Mouse (Mus musculus) thymus, postnatal 10 days (tissue): ENCODE results near the gene Pcp4l1.

Source experiments
- DNase-seq, 2 experiments: peaks; one replicate each; pipeline ENCODE4 v3.0.0; 2021; ENCODE audit warnings: low spot score in 2 of 2

Gene Pcp4l1

DNA sequence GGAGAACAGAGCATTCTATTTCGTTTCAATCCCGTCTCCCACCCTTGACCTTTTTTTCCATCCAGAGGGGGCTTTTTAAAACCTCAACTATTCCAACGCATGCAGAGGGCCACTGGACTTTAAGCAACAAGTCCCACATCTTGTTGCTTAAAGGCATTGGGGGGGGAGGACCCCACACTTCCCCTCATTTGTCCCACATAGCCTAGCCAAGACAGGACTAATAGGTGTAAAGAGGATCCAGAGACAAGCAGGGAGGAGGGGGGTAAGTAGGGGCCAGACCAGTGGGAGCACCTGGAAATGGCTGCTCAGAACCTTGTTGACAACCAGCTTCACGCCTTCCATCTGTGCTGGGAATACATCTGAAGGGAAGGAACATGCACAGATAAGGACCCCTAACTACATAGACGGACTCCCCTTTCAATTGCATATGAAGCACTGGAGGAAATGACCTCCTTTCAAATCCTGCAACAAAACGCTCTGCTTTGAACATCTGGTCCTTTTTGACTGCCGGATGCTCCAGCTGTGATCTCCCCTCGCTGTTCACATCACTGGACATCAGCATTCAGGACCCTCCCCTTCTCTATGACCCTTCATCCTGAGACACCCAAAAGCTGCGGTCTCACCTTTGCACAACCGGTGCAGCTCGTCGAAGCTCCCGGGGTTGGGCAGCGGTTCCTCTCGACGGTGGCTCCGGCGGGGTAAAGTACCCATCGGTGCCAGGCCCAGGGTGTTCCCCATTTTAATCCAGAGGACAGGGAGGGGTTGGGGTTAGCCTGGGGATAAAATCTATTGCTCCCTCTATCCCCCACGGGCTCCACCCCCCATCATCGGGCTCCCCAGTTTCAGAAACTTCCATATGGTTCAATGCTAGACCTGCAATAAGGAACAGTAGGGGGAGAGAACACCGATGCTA lies 25.5 kb upstream of the Pcp4l1 start:
- peak; percentile 22 to 31 for DNase-seq

DNA sequence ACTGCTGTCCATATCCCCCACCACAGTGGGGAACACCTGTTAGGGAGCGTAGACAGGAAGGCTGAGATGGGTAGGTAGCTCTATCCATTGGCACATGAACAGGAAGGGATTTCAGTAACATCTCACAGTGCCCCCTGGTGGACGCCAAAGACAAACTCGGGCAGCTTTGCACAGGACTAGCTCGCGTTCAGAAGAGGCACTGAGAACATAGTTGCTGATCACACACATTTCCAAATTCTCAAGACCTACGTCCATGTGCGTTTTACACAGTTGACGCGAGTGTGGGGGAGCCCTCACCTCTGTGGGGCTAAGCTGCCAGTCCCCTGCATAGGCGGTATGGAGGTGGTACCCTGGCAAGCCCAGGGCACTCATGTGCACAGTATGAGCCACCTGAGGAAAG lies 24.8 kb upstream of the Pcp4l1 start:
- DNase-seq: peak; percentile 63 to 86

DNA sequence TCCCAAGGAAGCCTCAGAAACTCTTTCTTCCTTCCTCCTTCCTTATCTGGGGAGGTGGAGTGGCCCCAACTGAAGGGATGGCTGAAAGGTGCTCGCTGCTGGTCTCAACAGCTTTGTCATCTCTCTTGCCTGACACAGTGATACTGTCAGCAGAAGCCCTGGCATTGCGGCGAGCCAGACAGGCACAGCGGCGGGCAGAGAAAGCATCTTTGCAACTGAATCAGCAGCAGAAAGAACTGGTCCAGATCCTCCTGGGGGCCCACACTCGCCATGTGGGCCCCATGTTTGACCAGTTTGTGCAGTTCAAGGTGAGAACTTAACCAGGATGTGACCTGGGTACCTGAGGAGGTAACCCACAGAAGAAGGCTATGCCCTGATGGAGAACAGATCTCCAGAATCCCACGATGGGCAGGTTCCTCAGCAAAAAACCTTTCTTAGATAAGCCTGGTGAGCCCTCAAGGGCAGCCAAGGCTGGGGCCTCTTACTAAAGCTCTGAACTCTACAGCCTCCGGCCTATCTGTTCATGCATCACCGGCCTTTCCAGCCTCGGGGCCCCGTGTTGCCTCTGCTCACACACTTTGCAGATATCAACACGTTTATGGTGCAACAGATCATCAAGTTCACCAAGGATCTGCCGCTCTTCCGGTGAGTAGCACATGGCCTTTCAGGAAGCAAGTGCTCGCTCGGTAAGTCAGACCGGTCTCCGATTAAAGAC lies 20.3 kb upstream of the Pcp4l1 start:
- DNase-seq: no peak

DNA sequence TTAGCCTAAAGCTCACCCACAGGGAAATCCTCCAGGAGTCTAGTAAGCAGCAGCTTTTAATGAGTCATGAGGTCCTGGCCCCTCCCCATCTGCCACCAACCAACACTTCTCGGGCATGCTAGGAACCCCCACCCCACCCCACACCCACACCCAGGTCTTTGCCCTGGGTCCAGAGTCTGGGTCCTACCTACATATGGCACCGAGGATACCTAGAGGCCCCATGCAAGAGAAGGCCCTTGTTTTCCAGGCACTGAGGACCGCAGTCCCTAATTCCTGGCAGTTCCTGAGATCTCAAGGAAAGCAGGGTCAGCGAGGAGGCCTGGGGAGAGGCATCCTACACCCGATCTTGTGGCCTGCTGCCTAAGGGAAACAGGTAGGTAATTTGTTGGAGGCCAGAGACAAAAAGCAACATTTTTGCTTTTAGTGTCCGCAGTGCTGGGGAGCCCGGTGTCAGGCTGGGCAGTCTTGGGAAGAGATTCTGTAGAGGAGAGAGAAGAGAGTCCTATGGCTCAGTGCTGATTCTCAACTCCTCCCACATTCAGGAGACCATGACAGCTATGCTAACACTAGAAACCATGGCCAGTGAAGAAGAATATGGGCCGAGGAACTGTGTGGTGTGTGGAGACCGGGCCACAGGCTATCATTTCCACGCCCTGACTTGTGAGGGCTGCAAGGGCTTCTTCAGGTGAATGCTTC lies 17.9 kb upstream of the Pcp4l1 start, which contains the start of gene Nr1i3:
TSS of gene Nr1i3 (plus strand) at position 170 of the 696 bp plus-strand sequence.
- no peak for DNase-seq

DNA sequence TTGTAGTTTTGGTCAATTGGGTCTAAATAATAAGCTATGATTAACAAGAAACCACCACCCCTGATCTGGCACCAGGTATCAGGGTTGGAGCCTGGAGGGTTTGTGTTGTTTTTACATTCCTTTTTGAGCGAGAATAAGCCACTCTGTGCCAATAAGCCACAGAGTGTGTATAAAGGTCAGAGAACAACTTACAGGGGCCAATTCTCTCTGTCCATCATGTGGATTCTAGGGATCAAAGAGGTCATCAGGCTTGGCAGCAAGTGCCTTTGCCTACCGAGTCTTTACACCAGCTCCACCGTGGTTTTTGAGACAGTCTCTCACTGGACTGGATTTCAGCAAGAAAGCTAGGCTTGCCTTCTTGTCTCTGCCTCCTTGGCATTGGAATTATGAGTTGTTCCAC lies 16.8 kb upstream of the Pcp4l1 start:
- no peak for DNase-seq

DNA sequence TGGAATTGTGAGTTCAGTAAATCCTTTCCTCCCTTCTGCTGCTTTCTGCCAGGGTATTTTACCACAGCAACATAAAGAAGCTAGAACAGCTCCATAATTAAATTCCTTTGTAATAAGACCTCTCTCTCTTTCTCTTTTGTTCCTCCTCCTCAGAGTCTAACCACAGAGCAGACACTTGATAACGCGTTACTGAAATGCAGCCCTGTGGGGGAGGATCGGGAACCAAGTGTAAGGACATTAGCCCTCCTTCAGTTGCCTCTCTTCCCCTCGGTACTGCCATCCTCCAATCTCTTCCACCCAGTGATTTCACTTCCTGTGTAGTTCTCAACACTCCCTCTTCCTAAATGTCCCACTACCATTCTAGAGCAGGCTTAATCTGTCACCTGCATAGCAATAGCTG lies 13.3 kb upstream of the Pcp4l1 start:
- no peak for DNase-seq

DNA sequence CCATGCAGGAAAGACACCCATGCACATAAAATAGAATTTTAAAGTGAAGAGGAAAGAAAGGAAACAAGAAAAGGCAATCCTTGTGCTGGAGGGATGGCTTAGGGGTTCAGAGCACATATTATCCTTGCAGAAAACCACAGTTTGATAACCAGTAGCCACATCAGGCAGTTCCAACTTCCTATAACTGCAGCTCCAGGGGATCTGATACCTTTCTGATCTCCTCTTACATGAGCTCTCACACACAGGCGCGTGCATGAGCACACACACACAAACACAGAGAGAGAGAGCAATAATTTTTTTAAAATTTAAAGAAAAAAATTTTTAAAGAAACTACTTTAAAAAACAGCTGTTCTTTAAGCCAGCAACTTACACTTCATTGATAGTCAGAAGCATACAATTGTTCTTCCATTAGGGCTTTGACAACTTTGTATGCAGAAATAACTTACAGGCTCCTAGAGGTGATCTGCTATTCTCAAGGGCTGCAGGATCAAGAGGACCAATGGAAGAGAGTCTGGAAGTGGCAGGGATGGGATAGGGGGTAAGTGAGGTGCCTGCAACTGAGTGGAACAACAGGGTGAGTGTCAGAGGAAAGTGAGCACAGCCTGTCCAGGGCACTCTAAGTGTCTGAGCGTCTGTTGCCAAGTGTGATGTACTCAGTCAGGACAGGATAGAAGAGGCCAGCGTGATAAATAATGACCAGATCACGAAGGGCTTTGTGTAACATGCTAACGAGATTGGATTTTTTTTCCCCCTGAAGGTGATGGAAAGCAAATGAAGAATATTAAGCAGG lies 9.8 kb upstream of the Pcp4l1 start:
- no peak for DNase-seq

DNA sequence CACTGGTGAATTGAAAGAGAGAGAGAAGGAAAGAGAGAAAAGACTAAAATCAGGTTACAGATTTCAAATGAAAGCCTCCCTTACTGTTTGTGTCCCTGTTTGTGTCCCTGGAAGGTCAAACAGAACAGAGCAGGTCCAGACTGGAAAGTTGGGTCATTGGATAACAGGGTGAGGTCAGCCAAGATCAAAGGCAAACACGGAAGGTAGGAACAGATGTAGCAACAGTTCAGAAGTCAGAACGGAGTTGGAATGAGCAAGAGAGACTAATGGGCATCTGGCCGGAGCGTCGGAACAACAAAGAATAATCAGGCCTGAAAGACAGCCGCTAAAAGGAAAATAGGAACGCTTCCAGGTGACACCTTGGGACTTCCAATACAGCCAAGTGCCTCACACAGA lies 8.2 kb upstream of the Pcp4l1 start:
- DNase-seq: no peak

DNA sequence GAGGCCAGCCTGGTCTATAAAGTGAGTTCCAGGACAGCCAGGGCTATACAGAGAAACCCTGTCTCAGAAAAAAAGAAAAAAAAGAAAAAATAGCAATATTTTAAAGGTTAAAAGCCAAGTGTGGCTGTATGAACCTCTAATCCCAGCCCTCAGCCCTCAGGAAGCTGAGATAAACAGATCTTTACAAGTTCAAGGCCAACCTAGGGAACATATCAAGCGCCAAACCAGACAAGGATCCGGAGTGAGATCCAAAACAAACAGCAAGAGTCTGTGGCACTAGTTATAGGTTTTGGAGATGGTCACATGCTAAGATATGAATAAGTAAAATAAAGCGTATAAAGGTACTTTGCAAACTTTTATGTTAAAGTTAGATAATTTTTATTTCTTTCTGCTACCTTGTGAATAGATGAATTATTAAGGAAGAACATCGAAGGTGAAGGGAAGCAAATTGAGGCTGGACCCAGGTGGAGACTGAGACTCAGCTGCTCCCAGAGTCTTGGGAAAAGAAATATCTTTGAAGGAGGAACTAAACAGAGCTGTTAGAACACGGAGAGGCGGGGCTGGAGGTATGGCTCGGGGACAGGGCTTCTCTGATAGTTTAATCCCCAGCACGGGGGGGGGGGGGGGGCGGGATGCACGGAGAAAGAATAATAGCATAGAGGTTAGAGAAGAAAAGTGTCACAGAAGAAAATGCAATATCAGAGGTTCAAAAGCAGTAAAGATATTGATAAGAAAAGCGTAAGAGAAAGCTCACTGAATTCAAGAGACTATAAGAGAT lies 7.6 kb upstream of the Pcp4l1 start:
- no peak for DNase-seq

DNA sequence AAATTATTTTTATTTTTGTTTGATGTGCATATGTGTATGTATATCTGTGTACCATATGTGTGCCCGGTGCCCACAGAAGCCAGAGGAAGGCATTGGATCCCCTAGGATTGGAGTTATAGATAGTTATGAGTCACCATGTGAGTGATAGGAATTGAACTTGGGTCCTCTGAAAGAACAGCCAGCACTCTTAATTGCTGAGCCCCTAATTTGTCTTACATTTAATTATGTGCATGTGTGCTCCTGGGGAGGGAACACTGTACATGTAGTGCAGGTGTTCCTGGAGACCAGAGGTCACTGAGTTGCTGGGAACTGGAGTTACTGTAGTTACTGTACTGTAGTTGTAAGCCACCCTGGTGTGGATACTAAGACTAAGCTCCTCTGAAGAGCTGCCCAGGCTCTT lies 4.7 kb upstream of the Pcp4l1 start:
- no peak for DNase-seq

DNA sequence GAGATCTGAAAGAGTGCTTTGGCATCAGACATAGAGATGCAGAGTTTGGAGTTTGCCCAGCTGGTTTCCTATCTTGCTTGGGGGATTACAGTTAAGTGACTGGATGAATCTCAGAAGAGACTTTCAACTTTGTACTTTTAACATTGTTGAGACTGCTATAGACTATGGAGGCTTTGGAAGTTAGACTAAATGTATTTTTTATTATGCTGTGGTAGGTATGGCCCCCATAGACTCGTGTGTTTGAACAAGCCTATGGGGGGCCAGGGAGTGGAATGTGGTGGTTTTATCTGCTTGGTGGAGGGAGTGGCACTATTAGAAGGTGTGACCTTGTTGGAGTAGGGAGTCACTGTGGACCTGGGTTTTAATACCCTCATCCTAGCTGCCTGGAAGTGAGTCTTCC lies 3.5 kb upstream of the Pcp4l1 start:
- no peak for DNase-seq

DNA sequence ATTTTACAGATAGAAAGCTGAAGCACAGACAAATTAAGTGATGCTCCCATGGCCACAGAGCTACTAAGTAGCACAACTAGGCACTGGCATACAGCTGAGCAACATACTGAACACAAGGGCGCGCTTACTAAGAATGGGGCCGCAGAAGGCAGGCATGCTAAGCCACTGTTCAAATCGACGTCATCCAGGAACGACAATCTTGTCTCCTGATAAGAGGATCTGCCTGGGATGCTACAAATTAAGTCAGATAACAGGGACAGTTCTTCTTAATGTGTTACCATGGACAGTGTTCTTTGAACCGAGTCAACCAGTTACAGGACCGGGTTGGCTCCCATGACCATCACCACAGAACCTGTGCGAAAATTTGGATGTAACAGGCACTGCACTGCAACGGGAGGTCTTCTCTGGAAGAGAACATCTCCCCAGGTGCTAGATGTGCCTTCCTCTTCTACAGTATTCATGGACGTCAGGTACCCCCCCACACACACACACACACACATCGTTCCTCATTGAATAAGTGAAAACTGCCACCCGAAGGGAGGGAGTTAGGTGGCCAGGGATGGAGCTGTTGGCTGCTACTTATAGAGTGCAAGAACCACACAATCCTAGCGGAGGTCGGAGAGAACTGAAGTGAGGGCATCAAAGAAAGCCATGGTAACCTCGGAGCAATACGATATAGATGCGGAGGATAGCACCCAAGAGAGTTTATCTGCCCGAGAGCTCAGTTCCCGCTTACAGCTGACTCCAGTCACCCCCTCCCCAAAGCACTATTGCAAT lies 834 bp downstream of the Pcp4l1 start:
- DNase-seq: no peak

DNA sequence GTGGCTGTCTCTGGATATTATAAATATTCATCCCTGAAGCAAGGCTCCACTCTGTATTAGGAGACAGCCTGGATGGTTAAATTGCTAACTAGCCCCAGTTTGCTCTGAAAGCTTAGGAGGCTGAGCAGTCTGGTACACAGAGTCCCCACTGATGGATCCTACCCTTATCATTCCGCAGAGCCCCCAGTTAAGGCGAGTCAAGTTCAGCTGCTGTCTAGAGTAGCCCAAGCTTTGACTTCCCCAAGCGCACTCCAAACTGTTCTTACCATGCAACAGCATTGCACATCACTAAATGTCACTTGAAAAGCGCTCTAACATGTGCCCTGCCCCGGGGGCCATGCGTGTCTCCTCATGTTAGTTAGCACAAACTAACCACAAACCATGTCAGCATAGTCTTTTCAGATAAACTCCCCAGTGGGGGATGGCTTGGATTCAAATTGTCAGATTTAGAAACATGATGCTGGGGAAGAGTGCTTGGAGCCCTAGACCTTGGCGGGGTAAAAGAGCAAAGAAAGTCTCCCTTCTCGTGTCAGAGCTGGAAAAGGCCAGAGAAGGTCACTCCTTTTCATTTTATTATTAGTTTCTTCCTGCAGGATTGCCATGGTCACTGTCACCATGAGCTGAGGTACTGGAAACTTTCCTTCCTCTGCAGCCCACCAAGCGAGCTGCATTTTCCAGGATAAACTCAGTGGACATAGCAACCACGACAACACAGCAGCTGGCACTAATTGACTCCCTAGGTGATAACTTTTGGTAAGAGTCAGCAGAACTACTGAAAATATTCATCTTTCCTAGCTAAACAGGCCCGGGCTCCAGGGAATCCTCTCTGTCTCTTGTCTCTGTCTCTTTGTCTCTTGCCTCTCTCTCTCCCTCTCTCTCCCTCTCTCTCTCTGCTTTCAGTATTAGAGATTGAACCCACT lies 1.9 kb downstream of the Pcp4l1 start:
- no peak for DNase-seq

DNA sequence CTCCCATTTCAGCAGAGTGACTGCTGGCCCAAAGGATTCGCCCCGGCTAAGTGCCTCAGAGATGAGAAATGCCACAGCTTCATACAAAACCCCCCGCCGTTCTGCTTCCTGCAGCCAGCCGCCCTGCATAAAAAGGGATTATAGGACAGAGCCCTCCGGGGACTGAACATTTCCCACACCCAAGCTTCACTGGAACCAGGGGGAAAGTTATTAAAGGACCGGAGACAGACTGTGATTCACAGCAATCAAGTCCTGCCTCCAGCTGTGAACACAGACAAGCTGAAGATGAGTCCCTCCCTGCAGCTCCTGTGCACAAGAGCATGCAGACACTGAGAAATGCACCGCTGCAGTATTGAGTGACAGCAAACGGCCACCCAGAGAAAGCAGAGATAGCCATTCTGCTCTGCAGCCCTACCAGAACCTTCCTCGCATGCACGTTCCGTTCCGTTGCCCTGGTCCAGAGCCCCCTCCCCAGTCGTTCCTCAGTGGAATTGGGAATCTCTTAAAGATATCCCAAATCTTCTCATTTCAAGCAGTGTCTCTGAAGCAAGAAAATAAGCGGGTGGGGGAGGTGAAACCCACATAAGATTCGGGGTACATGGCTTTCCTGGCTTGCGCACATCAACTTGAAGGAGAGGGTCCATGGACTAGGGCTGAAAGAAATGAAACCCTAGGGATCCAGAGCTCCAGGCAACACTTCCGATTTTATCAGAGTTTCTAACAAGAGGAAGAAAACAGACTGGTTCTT lies 2.8 kb downstream of the Pcp4l1 start:
- DNase-seq: no peak

DNA sequence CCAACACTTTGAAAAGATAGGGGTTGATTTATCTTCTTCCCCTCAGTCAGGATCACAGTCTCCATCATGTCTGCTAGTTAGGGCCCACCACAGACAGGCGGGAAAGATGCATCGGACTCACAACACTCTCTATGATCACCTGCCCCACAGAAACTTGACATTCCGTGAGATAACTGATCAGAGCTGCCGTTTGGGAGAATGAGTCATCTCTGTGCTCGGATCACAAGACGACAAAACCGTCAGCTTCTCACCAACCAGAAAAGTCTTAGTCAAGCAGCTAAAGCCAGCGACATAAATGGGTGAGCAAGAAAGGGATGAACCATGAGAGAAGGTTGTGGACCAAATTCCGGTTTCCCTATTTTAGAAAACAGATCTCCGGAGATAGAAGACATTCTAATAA lies 3.8 kb downstream of the Pcp4l1 start:
- no peak for DNase-seq

DNA sequence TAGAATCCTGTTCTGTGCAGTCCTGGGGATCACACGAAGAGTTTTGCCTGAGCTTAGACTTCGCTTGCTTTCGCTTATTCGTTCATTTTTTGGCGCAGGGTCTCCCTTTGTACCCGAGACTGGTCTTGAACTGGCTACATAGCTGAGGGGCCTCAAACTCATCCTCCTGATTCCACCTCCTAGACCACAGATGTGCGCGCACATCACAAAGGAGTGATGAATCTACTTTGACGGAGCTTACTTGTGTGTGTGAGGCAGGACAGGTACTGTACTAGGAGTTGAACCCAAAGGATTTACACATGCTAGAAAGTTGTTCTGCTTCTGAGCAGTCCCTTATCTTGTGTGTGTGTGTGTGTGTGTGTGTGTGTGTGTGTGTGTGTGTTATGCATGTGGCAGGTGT lies 5.2 kb downstream of the Pcp4l1 start:
- DNase-seq: no peak

DNA sequence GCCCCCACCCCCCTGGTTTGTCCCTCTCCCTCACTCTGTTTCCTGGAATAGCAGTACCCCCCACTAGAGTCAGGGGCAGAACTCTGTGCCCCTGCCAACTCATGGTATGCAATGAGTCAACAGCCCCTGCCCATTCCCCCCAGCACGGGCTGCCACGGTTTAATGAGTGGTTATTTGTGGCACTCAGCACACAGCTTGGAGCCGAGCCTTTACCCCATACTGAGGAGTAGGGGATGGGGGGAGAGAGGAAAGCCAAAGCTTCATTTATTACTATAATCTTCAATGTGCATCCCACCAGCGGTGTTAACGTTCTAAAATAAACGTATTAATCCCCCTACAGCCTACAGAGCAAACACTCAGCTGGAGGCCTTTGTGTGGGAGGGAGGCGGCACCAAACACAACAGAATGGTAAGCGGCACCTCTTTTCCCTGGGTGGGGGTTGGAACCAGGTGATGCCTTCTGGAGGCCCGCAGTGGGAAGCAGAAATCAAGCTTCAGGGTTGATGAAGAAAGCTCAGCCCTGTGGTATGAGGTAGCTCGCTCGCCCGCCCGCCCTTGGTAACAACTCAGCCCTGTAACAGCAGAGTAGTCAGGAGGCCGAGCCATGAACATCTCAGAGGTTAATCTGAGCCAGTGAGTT lies 6.5 kb downstream of the Pcp4l1 start:
- DNase-seq: no peak

DNA sequence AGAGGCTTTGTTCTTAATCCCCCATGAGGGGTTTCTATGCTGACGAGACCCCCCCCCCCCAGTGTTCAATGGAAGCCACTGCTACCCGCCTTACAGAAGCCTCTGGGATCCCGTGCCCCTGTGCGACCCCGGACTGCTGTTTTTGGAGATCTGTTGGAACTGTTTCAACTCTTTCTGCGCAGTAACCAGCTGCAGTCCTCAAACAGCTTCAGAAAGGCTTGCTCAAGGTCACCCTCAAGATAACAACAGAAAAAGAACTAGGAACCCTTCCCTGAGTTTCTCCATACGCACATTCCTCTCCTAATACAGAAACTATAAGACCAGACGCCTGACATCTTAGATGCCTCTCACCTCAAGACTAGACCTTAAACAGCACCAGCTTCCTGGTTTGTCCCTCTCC lies 7.0 kb downstream of the Pcp4l1 start:
- DNase-seq: no peak
